Mouse (Mus musculus) stomach, embryonic 16.5 days (tissue): ENCODE data around the gene Clip2. TPM values are rescaled to one million over a fixed set of nuclear protein-coding genes. Genes with fewer than 3 reads are reported as not detected.
"Not testable (repeated sequence)": the region's sequence is repeated elsewhere in the genome, so short reads cannot be mapped to it uniquely, and the experiment has no call there.

Experiments
- ATAC-seq: fragments of 200-750 bp; cut with Nextera tagmentation; 2 replicates; pipeline ENCODE4 v1.8.0; 2017; ENCODE audit warnings: moderate number of reproducible peaks, moderate TSS enrichment; ENCODE audit not compliant: insufficient read depth, low FRiP score
- H3K27ac ChIP-seq: fragments of 300-500 bp; sonication (generic); 2 replicates; pipeline ENCODE4 v1.5.1; 2014; ENCODE audit warnings: low read length
- H3K27me3 ChIP-seq: fragments of 300-500 bp; sonication (generic); 2 replicates; pipeline ENCODE4 v1.6.1; 2014; ENCODE audit warnings: low read length, control low read depth, mixed read lengths; ENCODE audit not compliant: control insufficient read depth, insufficient read depth
- H3K36me3 ChIP-seq: fragments of 300-500 bp; sonication (generic); 2 replicates; pipeline ENCODE4 v1.6.1; 2014; ENCODE audit warnings: low read length; ENCODE audit not compliant: control insufficient read depth, insufficient read depth
- H3K4me1 ChIP-seq: fragments of 300-500 bp; sonication (generic); 2 replicates; pipeline ENCODE4 v1.6.1; 2014; ENCODE audit warnings: low read length, control low read depth, mixed read lengths; ENCODE audit not compliant: control insufficient read depth, insufficient read depth
- H3K4me2 ChIP-seq: fragments of 300-500 bp; sonication (generic); 2 replicates; pipeline ENCODE4 v1.6.1; 2014; ENCODE audit warnings: low read depth, low read length, mixed read lengths
- H3K4me3 ChIP-seq: fragments of 300-500 bp; sonication (generic); replicated peaks from 2 replicates; pipeline ENCODE4 v1.5.1; 2014; ENCODE audit warnings: mild to moderate bottlenecking, low read length
- H3K9ac ChIP-seq: fragments of 300-500 bp; sonication (generic); 2 replicates; pipeline ENCODE4 v1.6.1; 2014; ENCODE audit warnings: low read length
- H3K9me3 ChIP-seq: fragments of 300-500 bp; sonication (generic); replicated peaks from 2 replicates; pipeline ENCODE4 v1.6.1; 2016; ENCODE audit warnings: low read length, control low read depth; ENCODE audit not compliant: control insufficient read depth
- WGBS: fragments of 180-500 bp; shearing (Covaris S2); extraction: QIAGEN DNeasy Blood & Tissue Kit; methylation state at CpG from one replicate; pipeline ENCODE4 v1.1.7; 2014; 5-methylcytosine and 5-hydroxymethylcytosine counted together
- polyA plus RNA-seq: library from polyadenylated mRNA; unstranded; fragments of >200 nt; fragmentation: Nextera tagmentation; extraction: Ambion mirVana; gene quantifications from 2 replicates; pipeline ENCODE4 v1.2.1, GENCODE M21; 2015

The Clip2 gene
- polyA plus RNA-seq, 1 experiment from 2014 or later, result 2.9 TPM

DNA sequence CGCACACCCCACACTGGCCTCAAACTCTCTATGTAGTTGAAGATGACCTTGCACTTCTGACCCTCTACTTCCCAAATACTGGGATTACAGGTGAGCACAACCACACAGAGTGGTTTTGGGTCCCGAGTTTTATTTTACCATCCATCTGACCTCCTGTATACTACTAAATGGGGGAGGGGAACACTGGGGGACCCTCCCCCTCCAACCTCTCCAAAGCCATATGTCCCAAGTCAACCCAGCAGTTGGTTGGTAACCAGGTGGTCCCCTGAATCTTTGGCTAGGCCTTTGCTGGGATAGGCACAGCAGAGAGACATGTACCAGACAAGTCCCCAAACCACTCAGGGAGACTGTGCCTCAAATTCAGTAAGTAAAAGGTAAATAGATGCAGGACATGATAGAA is 94.9 kb downstream of the Clip2 start:
- WGBS, result 88% methylated on average over 2 of the region's 2 CpGs
- Histone ChIP-seq H3K27ac (no peak overlapping the region; the same call in 1 of the 2 replicates), H3K4me3 (no peak overlapping the region), H3K9ac (no peak overlapping the region), H3K4me1 (peaks cover 7% of the 10 kb centered on the region; the same call in 1 of the 2 replicates), H3K9me3 (peaks cover under 1% of the 10 kb centered on the region; the same call in 1 of the 2 replicates), H3K36me3 (peaks cover under 1% of the 10 kb centered on the region), H3K27me3 (no peaks in the 10 kb centered on the region), H3K4me2 (no peak overlapping the region; the same call in 1 of the 2 replicates)
- no peak for ATAC-seq

DNA sequence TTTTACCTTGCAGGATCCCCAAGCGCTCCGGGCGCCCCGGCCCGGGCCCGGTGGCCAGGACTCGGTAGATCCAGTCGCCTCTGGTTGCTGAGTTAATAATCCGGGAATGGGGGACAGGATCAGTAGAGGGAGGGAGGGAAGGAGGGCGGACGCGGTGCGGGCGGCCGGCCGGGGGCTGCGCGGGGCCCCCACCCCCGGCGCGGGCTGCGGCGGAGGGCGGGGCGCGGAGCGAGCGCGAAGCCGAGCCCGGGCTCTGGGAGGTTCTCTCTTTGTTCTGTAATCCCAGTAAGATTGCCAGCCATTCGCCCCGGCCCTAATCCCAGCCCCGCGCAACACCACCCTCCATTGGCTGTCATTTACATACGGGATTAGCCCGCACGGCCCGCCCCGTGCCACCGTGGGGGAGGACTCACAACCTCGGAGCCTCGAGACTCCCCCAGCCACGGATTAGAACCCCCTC is 95.7 kb downstream of the Clip2 start, which contains the start of gene Gtf2ird1:
Gene Gtf2ird1 (minus strand): TSS at position 214 of the 460 bp plus-strand sequence.
- Histone ChIP-seq H3K4me1 (peaks cover 7% of the 10 kb centered on the region; the same call in 1 of the 2 replicates), H3K9ac (peak within 1 kb of the TSS; percentile 92), H3K36me3 (peaks cover 9% of the 10 kb centered on the region), H3K9me3 (peaks cover 5% of the 10 kb centered on the region), H3K4me2 (peak within 1 kb of the TSS; percentile 83), H3K27ac (peak within 1 kb of the TSS; percentile 88), H3K27me3 (no peaks in the 10 kb centered on the region), H3K4me3 (peak within 1 kb of the TSS; percentile 79)
- peak; percentile 89 for ATAC-seq
- under 1% methylated on average over 44 of the region's 44 CpGs for WGBS

DNA sequence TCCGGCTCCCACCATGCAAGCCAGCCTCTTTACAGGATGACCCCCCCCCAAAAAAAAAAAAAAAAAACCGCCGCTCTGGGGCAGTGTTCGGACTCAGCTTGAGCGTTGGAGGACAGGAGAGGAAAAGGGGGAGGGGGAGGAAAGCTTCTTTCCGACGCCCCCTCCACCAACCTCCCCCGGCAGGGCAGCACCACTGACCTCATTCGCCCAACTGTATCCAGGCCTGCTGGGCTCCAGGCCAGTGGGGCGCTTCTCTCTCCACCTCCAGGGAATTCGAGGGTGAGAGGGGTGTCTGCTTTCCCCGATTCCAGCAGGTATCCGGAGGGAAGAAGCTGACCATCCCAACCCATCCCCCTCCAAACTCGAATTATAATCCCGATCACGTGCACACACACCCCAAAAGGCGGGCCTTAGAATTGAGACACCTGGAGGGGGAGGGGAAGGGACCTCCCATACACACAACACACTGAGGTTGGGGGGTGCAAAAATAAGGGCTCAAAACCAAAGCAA is 96.3 kb downstream of the Clip2 start:
- peaks cover 7% of the 10 kb centered on the region; the same call in 1 of the 2 replicates for H3K4me1 ChIP-seq
- ATAC-seq, result peak; percentile 49
- H3K9ac ChIP-seq, result peak overlapping the region; percentile 92
- peaks cover 10% of the 10 kb centered on the region for H3K36me3 ChIP-seq
- H3K4me2 ChIP-seq, result peak overlapping the region; percentile 83
- H3K27ac ChIP-seq, result peak overlapping the region; percentile 88
- WGBS, result under 1% methylated on average over 17 of the region's 17 CpGs
- peak overlapping the region; percentile 79 for H3K4me3 ChIP-seq
- peaks cover 5% of the 10 kb centered on the region for H3K9me3 ChIP-seq
- H3K27me3 ChIP-seq, result no peaks in the 10 kb centered on the region

DNA sequence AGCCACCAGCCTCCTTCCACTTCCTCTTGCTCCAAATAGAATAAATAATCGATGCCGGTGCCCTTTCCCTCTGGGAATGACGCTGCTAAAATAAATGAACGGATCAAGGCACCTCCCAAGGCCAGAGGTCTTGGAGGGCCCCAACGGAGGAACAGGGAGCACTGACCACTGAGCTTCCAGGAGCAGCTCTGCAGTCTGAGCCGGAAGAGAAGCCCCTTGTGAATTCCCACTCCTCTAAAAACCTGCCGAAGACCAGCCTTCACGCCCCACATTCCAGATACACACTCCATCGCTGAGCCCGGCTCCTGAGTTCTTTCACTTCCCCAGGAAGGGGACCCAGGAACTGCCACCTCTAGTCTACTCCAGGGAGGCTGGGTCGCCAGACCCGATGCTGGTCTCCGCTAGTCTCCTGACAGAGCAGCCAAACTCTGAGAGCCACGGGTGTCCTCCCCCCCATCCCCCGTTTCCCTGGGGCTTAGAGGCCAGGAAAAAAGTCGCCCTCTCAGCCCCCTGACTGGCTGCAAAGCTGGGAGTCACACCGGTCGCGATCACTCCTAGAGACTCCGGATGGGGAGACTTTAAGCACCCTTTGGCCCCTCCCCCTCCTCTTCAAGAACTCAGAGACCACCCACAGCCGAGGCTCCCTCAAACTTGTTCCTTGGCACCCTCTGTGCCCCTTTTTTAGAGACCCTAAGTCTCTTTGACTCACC is 96.9 kb downstream of the Clip2 start:
- H3K9me3 ChIP-seq, result peaks cover 5% of the 10 kb centered on the region
- ATAC-seq, result 0 out of 2 replicates have a peak, but pooled peaks have one; percentile 11
- peaks cover 7% of the 10 kb centered on the region; the same call in 1 of the 2 replicates for H3K4me1 ChIP-seq
- H3K27me3 ChIP-seq, result no peaks in the 10 kb centered on the region
- peak overlapping the region; percentile 88 for H3K27ac ChIP-seq
- H3K4me2 ChIP-seq, result peak overlapping the region; percentile 83
- peaks cover 10% of the 10 kb centered on the region for H3K36me3 ChIP-seq
- peak overlapping the region; percentile 79 for H3K4me3 ChIP-seq
- under 1% methylated on average over 21 of the region's 21 CpGs for WGBS
- peak overlapping the region; percentile 92 for H3K9ac ChIP-seq

DNA sequence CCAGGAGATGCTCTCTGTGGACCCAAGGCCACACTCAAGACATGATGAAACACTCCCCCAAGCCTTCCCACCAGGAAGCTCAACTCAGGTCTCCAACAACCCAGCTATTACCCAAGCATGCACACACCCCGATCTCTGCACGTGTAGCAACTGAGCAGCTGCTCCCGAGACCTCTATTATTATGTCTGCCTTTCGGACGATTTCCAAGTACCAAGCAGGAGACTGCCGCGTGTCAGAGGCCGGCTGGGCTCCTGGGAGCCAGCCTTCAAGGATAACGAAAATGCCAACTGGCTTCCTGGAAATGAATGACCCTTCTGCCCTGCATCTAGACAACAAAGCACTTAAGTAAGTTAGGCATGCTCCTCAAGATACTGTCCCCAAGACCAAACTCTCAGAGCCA is 97.8 kb downstream of the Clip2 start:
- WGBS, result 25% methylated on average over 9 of the region's 9 CpGs
- Histone ChIP-seq H3K27me3 (no peaks in the 10 kb centered on the region), H3K9ac (peak overlapping the region; percentile 92), H3K9me3 (peaks cover 5% of the 10 kb centered on the region), H3K4me3 (peak overlapping the region; percentile 79), H3K4me1 (peaks cover 7% of the 10 kb centered on the region; the same call in 1 of the 2 replicates), H3K27ac (peak overlapping the region; percentile 88), H3K4me2 (peak overlapping the region; percentile 83), H3K36me3 (peaks cover 10% of the 10 kb centered on the region)
- no peak for ATAC-seq

DNA sequence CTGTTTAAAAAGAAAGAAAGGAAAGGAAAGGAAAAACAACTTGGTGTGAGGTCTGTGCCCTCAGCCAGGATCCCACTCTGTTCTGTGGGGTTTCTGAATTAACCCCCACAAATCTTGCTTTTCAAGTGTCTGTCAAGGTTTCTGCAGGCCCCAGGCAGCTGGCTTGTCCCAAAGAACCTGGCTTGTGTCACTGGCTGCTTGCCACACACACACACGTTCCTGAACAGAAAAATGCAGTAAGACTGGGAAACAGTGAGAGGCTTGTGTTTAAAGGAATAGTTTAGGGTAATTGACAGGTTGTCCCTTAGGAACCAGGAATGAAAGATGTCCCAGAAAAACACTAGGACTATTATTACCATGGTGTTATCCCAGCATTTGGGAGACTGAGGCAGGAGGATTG is 98.7 kb downstream of the Clip2 start:
- no peaks in the 10 kb centered on the region for H3K27me3 ChIP-seq

DNA sequence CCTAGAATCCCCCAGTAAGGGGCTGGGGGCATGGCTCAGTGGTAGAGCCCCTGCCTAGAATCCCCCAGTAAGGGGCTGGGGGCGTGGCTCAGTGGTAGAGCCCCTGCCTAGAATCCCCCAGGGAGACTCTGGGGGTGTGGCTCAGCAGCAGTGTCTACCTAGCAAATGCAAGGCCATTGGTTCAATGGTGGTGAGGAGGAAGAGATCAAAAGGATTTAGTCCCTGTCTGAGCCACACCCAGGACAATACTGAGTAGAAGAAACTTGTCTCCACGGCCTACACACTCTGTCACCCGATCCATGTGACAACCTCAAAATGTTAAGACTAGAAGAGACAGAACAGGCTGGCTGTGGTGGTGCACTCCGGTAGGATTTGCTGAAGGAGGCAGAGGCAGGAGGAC is 105.5 kb downstream of the Clip2 start:
- H3K4me3 ChIP-seq, result not testable (repeated sequence)

More for the DNA sequence above, 98.7 kb downstream of the Clip2 start:
- no peak overlapping the region for H3K4me2 ChIP-seq
- H3K27ac ChIP-seq, result no peak overlapping the region
- no peak overlapping the region for H3K9ac ChIP-seq
- 19% methylated on average over 1 of the region's 1 CpGs for whole genome bisulfite sequencing
- peaks cover 5% of the 10 kb centered on the region for H3K9me3 ChIP-seq
- peaks cover 7% of the 10 kb centered on the region; the same call in 1 of the 2 replicates for H3K4me1 ChIP-seq
- ATAC-seq, result no peak
- no peak overlapping the region for H3K4me3 ChIP-seq
- peaks cover 10% of the 10 kb centered on the region for H3K36me3 ChIP-seq

DNA sequence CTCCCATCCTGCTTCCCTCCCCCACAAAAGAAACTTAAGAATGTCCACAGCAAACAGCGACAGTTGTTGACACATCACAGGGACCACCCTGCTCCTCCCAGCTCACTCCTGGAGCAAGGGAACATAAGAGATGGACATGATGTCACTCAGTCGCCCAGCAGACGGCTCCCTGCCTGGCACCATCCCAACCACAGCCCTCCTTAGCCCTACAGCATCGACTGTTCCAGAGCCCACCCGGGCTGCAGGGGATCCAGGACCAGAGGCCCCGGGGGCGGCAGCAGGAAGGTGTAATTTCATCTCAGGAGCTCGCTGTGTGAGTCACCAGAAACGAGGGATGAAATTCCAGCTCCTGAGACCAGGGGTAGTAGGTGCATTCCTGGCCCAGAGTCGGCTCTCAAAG is 106.3 kb downstream of the Clip2 start:
- Histone ChIP-seq H3K4me2 (0 out of 2 replicates have a peak overlapping the region, but pooled peaks have one; percentile 33), H3K9ac (peak overlapping the region; percentile 51), H3K27ac (peak overlapping the region; percentile 95), H3K36me3 (peaks cover 9% of the 10 kb centered on the region; the same call in 1 of the 2 replicates), H3K4me1 (peaks cover 26% of the 10 kb centered on the region), H3K9me3 (peaks cover 5% of the 10 kb centered on the region; the same call in 1 of the 2 replicates), H3K4me3 (no peak overlapping the region), H3K27me3 (no peaks in the 10 kb centered on the region)
- no peak for ATAC-seq
- WGBS, result 16% methylated on average over 10 of the region's 10 CpGs

More for the DNA sequence above, 105.5 kb downstream of the Clip2 start:
- H3K27ac ChIP-seq, result peak overlapping the region; percentile 95; the same call in 1 of the 2 replicates
- H3K4me1 ChIP-seq, result peaks cover 21% of the 10 kb centered on the region
- 86% methylated on average over 4 of the region's 4 CpGs for WGBS
- not testable (repeated sequence) for H3K27me3 ChIP-seq, H3K4me2 ChIP-seq, ATAC-seq, H3K9ac ChIP-seq, H3K9me3 ChIP-seq
- peaks cover 12% of the 10 kb centered on the region for H3K36me3 ChIP-seq
